Mouse (Mus musculus): Measurements from ENCODE around the gene Nlgn2.

GRCm38 (mm10) chr11:69800392-69801197, 37.0 kb downstream of the Nlgn2 start:
- no peak for TF ChIP-seq CTCF (IDR thresholded peaks at IDR 0.05; ENCODE audit: insufficient read depth, low read length)
- TF ChIP-seq POLR2A (IDR thresholded peaks at IDR 0.05; ENCODE audit: borderline replicate concordance, extremely low read depth, low read depth, low read length), result no peak

All from lung, adult 2 months (tissue).